Mouse (Mus musculus): ENCODE results near the gene Neurl4. TPM values are rescaled to one million over a fixed set of nuclear protein-coding genes. Genes with fewer than 3 reads are reported as not detected.

Gene Neurl4
- polyA plus RNA-seq, 1 experiment from 2014 or later = 16.3 TPM

DNA sequence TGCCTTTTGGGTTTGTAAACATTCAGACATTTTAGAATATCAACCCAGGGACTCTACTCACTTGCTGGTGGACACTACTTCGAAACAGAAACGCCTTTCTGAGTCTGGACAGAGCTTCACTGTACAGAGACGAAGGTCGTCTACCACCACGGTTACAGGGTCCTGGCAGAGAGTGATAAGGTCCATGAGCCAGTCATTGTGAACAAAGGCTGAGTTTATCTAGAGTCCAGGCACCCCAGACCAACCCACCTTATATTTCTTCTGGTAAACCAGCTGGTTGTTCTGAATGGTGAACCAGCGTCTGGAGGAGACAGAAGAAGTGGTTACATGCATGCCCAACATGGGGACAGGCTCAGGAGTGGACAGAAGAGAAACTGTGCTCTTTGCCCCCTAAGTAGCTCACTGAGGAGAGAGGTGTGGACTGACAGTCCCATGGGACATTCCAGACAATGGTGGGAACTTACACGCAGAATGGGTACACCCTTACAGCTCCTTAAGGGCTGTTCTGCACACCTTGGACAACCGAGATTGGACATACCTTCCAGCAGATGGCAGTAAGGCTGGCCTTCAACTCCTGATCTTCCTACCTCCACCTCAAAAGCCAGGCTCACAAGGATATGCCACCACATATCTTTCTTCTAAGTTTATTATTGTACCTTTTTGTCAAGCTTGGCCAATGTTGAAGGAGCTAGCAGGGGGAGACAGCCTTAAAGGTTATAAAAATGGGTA is 13.8 kb upstream of the Neurl4 start:
- no peaks in the 10 kb centered on the region; the same call in 1 of the 2 replicates for H3K27me3 ChIP-seq (ENCODE audit: control insufficient read depth, insufficient read depth, low read length)
- 76% methylated on average over 8 of the region's 8 CpGs for WGBS
- H3K4me2 ChIP-seq = no peak overlapping the region
- H3K36me3 ChIP-seq (ENCODE audit: control insufficient read depth, insufficient read depth, low read length) = no peaks in the 10 kb centered on the region
- no peak overlapping the region for H3K4me3 ChIP-seq (ENCODE audit: low read depth, low read length)
- no peaks in the 10 kb centered on the region for H3K4me1 ChIP-seq (ENCODE audit: control insufficient read depth, insufficient read depth, low read length)
- no peak overlapping the region; the same call in none of the 2 replicates for H3K27ac ChIP-seq (ENCODE audit: low read depth, low read length)
- no peak overlapping the region for H3K9ac ChIP-seq (ENCODE audit: low read length)
- DNase-seq (ENCODE audit: low spot score, missing footprints) (no peak), ATAC-seq (ENCODE audit: low FRiP score) (no peak)
- no peaks in the 10 kb centered on the region for H3K9me3 ChIP-seq (ENCODE audit: control insufficient read depth, low read length)

DNA sequence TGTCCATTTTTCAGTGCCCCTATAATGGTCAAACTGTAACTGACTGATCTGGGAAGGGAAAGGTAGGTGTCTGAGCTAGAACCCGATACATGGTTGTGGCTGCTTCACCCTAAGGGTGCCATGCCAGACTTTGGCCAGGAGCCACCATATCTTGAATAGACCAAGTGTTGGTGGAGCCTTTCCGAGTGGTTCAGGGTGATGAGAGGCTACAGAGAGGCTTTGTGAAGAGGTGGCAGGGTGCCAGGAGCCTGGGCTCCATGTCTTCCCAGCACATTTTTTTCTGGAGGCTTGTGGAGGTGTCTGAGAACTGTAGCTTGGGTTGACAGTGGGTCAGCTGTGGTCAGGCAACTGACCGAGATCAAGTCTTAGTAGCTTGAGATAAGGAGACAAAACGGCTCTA is 9.4 kb upstream of the Neurl4 start:
- WGBS = 80% methylated on average over 4 of the region's 4 CpGs
- Histone ChIP-seq H3K4me3 (ENCODE audit: low read depth, low read length) (no peak overlapping the region), H3K27me3 (ENCODE audit: control insufficient read depth, insufficient read depth, low read length) (no peaks in the 10 kb centered on the region), H3K4me1 (ENCODE audit: control insufficient read depth, insufficient read depth, low read length) (no peaks in the 10 kb centered on the region), H3K27ac (ENCODE audit: low read depth, low read length) (no peak overlapping the region), H3K9me3 (ENCODE audit: control insufficient read depth, low read length) (no peaks in the 10 kb centered on the region), H3K9ac (ENCODE audit: low read length) (no peak overlapping the region), H3K36me3 (ENCODE audit: control insufficient read depth, insufficient read depth, low read length) (no peaks in the 10 kb centered on the region), H3K4me2 (no peak overlapping the region)
- DNase-seq (ENCODE audit: low spot score, missing footprints) = no peak
- ATAC-seq (ENCODE audit: low FRiP score) = no peak

DNA sequence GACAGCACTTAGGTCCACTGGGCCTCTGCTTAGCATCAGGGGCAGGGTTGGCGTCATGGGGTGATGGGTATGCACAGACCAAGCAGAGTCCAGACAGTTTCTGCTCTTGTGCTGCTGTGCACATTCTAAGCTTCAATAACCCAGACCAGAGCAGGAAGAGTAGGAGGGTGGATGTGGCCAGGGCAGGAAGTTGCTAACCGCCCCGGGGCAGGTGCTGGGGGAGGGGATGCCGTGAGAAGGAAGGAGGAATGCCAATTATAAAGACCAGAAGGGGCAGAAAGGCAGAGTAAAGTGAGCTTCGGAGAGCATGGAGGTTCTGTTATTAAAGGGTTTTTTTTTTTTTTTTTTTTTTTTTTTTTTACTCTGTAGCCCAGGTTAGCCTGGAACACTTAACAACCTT is 6.2 kb upstream of the Neurl4 start:
- no peak overlapping the region for H3K9ac ChIP-seq (ENCODE audit: low read length)
- WGBS = 92% methylated on average over 5 of the region's 5 CpGs
- no peaks in the 10 kb centered on the region for H3K27me3 ChIP-seq (ENCODE audit: control insufficient read depth, insufficient read depth, low read length)
- no peaks in the 10 kb centered on the region for H3K9me3 ChIP-seq (ENCODE audit: control insufficient read depth, low read length)
- H3K27ac ChIP-seq (ENCODE audit: low read depth, low read length) = no peak overlapping the region
- no peak for ATAC-seq (ENCODE audit: low FRiP score)
- no peak for DNase-seq (ENCODE audit: low spot score, missing footprints)
- H3K4me3 ChIP-seq (ENCODE audit: low read depth, low read length) = no peak overlapping the region
- no peak overlapping the region for H3K4me2 ChIP-seq
- no peaks in the 10 kb centered on the region for H3K36me3 ChIP-seq (ENCODE audit: control insufficient read depth, insufficient read depth, low read length)
- H3K4me1 ChIP-seq (ENCODE audit: control insufficient read depth, insufficient read depth, low read length) = peaks cover 5% of the 10 kb centered on the region

DNA sequence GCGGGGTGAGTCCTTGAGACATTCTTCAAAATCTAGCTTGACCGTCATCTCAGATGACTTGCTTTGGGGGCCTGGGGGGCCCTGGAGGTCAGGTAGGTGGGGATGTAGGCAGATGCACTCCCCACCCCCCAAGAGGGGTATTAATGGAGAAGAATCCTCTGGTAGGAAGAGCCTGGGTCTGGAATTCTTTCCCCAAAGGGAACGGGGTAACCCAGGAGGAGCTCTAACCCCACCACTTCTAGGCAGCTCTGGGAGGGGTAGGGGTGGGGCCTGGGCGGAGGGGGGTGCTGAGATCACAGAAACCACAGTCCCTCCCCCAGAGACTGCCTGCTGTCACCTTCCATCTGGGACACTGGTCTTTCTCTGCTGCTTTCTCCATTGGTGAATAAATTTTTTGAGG is 5.6 kb upstream of the Neurl4 start, which contains the start of gene Acap1:
TSS of gene Acap1 (minus strand) at position 249 of the 400 bp plus-strand sequence.
- Histone ChIP-seq H3K4me3 (ENCODE audit: low read depth, low read length) (no peak within 1 kb of the TSS), H3K27ac (ENCODE audit: low read depth, low read length) (no peak within 1 kb of the TSS), H3K4me1 (ENCODE audit: control insufficient read depth, insufficient read depth, low read length) (peaks cover 9% of the 10 kb centered on the region), H3K36me3 (ENCODE audit: control insufficient read depth, insufficient read depth, low read length) (no peaks in the 10 kb centered on the region), H3K9ac (ENCODE audit: low read length) (no peak within 1 kb of the TSS), H3K4me2 (no peak within 1 kb of the TSS), H3K27me3 (ENCODE audit: control insufficient read depth, insufficient read depth, low read length) (no peaks in the 10 kb centered on the region), H3K9me3 (ENCODE audit: control insufficient read depth, low read length) (no peaks in the 10 kb centered on the region)
- 73% methylated on average over 4 of the region's 4 CpGs for WGBS
- no peak for ATAC-seq (ENCODE audit: low FRiP score)
- no peak for DNase-seq (ENCODE audit: low spot score, missing footprints)

DNA sequence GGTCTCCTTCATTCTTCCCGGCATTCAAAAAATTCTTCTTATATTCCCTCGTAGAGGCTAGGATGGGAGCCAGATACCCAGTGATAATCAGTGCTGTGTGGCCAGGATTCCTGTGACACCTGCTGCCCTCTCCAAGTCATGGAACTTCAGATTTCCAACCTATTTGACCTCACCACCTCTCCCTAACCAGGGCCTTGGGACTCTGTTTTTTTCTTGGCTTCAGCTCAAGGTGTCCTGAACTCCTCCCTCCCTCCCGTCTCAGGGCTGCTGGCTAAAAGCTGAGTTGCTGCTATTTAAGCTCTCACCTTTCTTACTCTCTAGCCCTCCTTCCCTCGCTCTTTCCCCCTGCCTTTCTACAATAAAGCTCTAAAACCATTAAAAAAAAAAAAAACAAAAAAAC is 1.0 kb upstream of the Neurl4 start:
- H3K9me3 ChIP-seq (ENCODE audit: control insufficient read depth, low read length) = no peaks in the 10 kb centered on the region
- ATAC-seq (ENCODE audit: low FRiP score) (no peak), DNase-seq (ENCODE audit: low spot score, missing footprints) (peak; percentile 84)
- peaks cover 22% of the 10 kb centered on the region for H3K4me1 ChIP-seq (ENCODE audit: control insufficient read depth, insufficient read depth, low read length)
- H3K27ac ChIP-seq (ENCODE audit: low read depth, low read length) = no peak overlapping the region; the same call in 1 of the 2 replicates
- peaks cover 7% of the 10 kb centered on the region; the same call in 1 of the 2 replicates for H3K36me3 ChIP-seq (ENCODE audit: control insufficient read depth, insufficient read depth, low read length)
- WGBS = 29% methylated on average over 4 of the region's 4 CpGs
- H3K4me3 ChIP-seq (ENCODE audit: low read depth, low read length) = peak overlapping the region; percentile 98
- peak overlapping the region; percentile 95 for H3K9ac ChIP-seq (ENCODE audit: low read length)
- peak overlapping the region; percentile 99 for H3K4me2 ChIP-seq
- H3K27me3 ChIP-seq (ENCODE audit: control insufficient read depth, insufficient read depth, low read length) = no peaks in the 10 kb centered on the region

DNA sequence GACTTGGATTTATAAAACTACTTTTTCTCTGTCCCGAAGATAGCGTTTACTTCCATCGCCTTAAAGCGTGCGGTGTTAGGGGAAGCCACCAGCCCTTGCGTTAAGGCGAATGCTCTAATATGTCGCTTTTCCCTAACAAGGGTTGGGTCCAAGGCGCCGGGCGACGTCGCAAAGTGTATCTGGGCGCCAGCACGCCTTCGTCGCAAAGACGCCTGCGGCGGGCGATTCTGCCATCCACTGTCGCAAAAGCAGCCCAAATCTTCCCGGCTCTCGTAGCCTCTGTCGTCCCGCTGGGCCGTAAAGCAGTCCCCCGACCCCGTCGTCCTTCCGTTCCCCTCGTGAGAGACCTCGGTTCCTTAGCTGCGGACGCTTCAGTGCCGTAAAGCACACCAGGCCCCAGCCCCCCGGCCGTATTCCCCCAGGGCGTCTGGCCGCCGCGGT is 554 bp downstream of the Neurl4 start:
- Histone ChIP-seq H3K27ac (ENCODE audit: low read depth, low read length) (peak overlapping the region; percentile 86), H3K9me3 (ENCODE audit: control insufficient read depth, low read length) (no peaks in the 10 kb centered on the region), H3K4me1 (ENCODE audit: control insufficient read depth, insufficient read depth, low read length) (peaks cover 22% of the 10 kb centered on the region), H3K4me2 (peak overlapping the region; percentile 99), H3K4me3 (ENCODE audit: low read depth, low read length) (peak overlapping the region; percentile 98), H3K36me3 (ENCODE audit: control insufficient read depth, insufficient read depth, low read length) (peaks cover 17% of the 10 kb centered on the region), H3K9ac (ENCODE audit: low read length) (peak overlapping the region; percentile 95), H3K27me3 (ENCODE audit: control insufficient read depth, insufficient read depth, low read length) (no peaks in the 10 kb centered on the region)
- WGBS = under 1% methylated on average over 42 of the region's 42 CpGs
- ATAC-seq (ENCODE audit: low FRiP score) = peak; percentile 80
- DNase-seq (ENCODE audit: low spot score, missing footprints) = peak; percentile 99

DNA sequence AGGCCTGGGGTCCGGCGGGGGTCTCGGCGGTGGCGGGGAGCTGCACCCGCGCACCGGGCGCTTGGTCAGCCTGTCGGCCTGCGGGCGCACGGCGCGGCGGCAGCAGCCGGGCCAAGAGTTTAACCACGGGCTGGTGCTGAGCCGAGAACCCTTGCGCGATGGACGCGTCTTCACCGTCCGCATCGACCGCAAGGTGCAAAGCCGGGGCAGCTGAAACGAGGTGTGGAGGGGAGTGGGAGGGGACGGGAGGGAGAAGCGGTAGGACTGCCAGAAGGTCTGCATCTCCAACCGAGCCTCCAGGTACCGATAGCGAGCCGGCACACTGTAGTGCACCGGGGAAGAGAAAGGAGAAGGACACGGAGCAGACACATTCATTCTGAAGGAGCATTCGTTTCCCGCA is 1.1 kb downstream of the Neurl4 start:
- no peaks in the 10 kb centered on the region for H3K27me3 ChIP-seq (ENCODE audit: control insufficient read depth, insufficient read depth, low read length)
- peak overlapping the region; percentile 99 for H3K4me2 ChIP-seq
- H3K9me3 ChIP-seq (ENCODE audit: control insufficient read depth, low read length) = no peaks in the 10 kb centered on the region
- peak overlapping the region; percentile 95 for H3K9ac ChIP-seq (ENCODE audit: low read length)
- peak; percentile 93 for DNase-seq (ENCODE audit: low spot score, missing footprints)
- peak overlapping the region; percentile 98 for H3K4me3 ChIP-seq (ENCODE audit: low read depth, low read length)
- under 1% methylated on average over 38 of the region's 39 CpGs for WGBS
- H3K36me3 ChIP-seq (ENCODE audit: control insufficient read depth, insufficient read depth, low read length) = peaks cover 18% of the 10 kb centered on the region
- no peak for ATAC-seq (ENCODE audit: low FRiP score)
- H3K27ac ChIP-seq (ENCODE audit: low read depth, low read length) = peak overlapping the region; percentile 86
- H3K4me1 ChIP-seq (ENCODE audit: control insufficient read depth, insufficient read depth, low read length) = peaks cover 22% of the 10 kb centered on the region

DNA sequence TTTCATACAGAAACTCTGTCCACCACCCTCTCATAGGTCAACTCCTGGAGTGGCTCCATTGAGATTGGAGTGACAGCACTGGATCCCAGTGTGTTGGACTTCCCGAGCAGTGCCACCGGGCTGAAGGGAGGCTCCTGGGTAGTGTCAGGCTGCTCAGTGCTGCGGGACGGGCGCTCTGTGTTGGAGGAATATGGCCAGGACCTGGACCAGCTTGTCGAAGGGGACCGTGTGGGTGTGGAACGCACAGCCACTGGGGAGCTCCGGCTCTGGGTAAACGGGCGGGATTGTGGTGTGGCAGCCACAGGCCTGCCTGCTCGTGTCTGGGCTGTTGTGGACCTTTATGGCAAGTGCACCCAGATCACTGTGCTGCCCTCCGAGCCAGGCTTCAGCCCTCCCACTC is 2.1 kb downstream of the Neurl4 start:
- H3K9ac ChIP-seq (ENCODE audit: low read length) = 0 out of 2 replicates have a peak overlapping the region, but pooled peaks have one; percentile 95
- no peak for ATAC-seq (ENCODE audit: low FRiP score)
- peak overlapping the region; percentile 99 for H3K4me2 ChIP-seq
- H3K4me3 ChIP-seq (ENCODE audit: low read depth, low read length) = peak overlapping the region; percentile 98; the same call in 1 of the 2 replicates
- peaks cover 26% of the 10 kb centered on the region for H3K36me3 ChIP-seq (ENCODE audit: control insufficient read depth, insufficient read depth, low read length)
- WGBS = 90% methylated on average over 13 of the region's 13 CpGs
- H3K9me3 ChIP-seq (ENCODE audit: control insufficient read depth, low read length) = no peaks in the 10 kb centered on the region
- peaks cover 22% of the 10 kb centered on the region for H3K4me1 ChIP-seq (ENCODE audit: control insufficient read depth, insufficient read depth, low read length)
- H3K27ac ChIP-seq (ENCODE audit: low read depth, low read length) = no peak overlapping the region
- H3K27me3 ChIP-seq (ENCODE audit: control insufficient read depth, insufficient read depth, low read length) = no peaks in the 10 kb centered on the region
- DNase-seq (ENCODE audit: low spot score, missing footprints) = no peak

DNA sequence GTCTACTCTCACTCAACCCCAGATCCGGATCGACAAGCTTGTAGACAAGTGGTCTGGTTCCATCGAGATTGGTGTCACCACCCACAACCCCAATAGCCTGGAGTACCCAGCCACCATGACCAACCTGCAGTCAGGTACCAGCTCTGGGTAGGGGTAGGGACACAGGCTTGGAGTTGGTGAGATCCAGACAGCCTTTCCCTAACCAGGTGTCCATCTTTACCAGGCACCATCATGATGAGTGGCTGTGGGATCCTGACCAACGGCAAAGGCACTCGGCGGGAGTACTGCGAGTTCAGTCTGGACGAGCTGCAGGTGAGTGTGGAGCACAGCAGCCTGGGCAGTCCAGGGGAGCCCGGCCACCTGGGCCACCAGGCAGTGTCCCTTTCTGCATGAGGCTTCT is 3.4 kb downstream of the Neurl4 start:
- ATAC-seq (ENCODE audit: low FRiP score) (no peak), DNase-seq (ENCODE audit: low spot score, missing footprints) (no peak)
- H3K9ac ChIP-seq (ENCODE audit: low read length) = no peak overlapping the region
- H3K4me1 ChIP-seq (ENCODE audit: control insufficient read depth, insufficient read depth, low read length) = peaks cover 20% of the 10 kb centered on the region
- H3K9me3 ChIP-seq (ENCODE audit: control insufficient read depth, low read length) = no peaks in the 10 kb centered on the region
- 96% methylated on average over 9 of the region's 9 CpGs for WGBS
- no peaks in the 10 kb centered on the region for H3K27me3 ChIP-seq (ENCODE audit: control insufficient read depth, insufficient read depth, low read length)
- H3K4me3 ChIP-seq (ENCODE audit: low read depth, low read length) = no peak overlapping the region
- H3K36me3 ChIP-seq (ENCODE audit: control insufficient read depth, insufficient read depth, low read length) = peaks cover 36% of the 10 kb centered on the region
- H3K4me2 ChIP-seq = no peak overlapping the region
- H3K27ac ChIP-seq (ENCODE audit: low read depth, low read length) = no peak overlapping the region

All from midbrain, embryonic 11.5 days (tissue).